Mouse (Mus musculus) midbrain, embryonic 14.5 days (tissue): Measurements from ENCODE around the gene Gpr83. TPM values are rescaled to one million over a fixed set of nuclear protein-coding genes. Genes with fewer than 3 reads are reported as not detected.
A peak's percentile ranks its signal among the peaks of the same experiment; 100 is the strongest.

Source experiments
- ATAC-seq: fragments of 200-750 bp; cut with Nextera tagmentation; 2 replicates; pipeline ENCODE4 v1.8.0; 2017; ENCODE audit warnings: moderate number of reproducible peaks, moderate library complexity; ENCODE audit not compliant: low FRiP score, low TSS enrichment
- DNase-seq: peaks from one replicate; pipeline ENCODE4 v3.0.0-alpha.2; 2015
- H3K27ac ChIP-seq: fragments of 300-500 bp; sonication (generic); replicated peaks from 2 replicates; pipeline ENCODE4 v1.5.1; 2014; ENCODE audit warnings: mild to moderate bottlenecking, low read depth, low read length, moderate library complexity
- H3K27me3 ChIP-seq: fragments of 300-500 bp; sonication (generic); 2 replicates; pipeline ENCODE4 v1.6.1; 2014; ENCODE audit warnings: low read length, control low read depth, mixed read lengths; ENCODE audit not compliant: control insufficient read depth, insufficient read depth
- H3K36me3 ChIP-seq: fragments of 300-500 bp; sonication (generic); 2 replicates; pipeline ENCODE4 v1.6.1; 2014; ENCODE audit warnings: low read length, control low read depth; ENCODE audit not compliant: control insufficient read depth, insufficient read depth
- H3K4me1 ChIP-seq: fragments of 300-500 bp; sonication (generic); 2 replicates; pipeline ENCODE4 v1.6.1; 2014; ENCODE audit warnings: mild to moderate bottlenecking, antibody characterized with exemption, low read length, control low read depth; ENCODE audit not compliant: control insufficient read depth, insufficient read depth
- H3K4me2 ChIP-seq: fragments of 300-500 bp; sonication (generic); 2 replicates; pipeline ENCODE4 v1.6.1; 2014; ENCODE audit warnings: mild to moderate bottlenecking, low read length, moderate library complexity
- H3K4me3 ChIP-seq: fragments of 300-500 bp; sonication (generic); replicated peaks from 2 replicates; pipeline ENCODE4 v1.5.1; 2014; ENCODE audit warnings: low read depth, low read length
- H3K9ac ChIP-seq: fragments of 300-500 bp; sonication (generic); replicated peaks from 2 replicates; pipeline ENCODE4 v1.6.1; 2014; ENCODE audit warnings: mild to moderate bottlenecking, low read length, moderate library complexity
- H3K9me3 ChIP-seq: fragments of 300-500 bp; sonication (generic); 2 replicates; pipeline ENCODE4 v1.6.1; 2016; ENCODE audit warnings: low read length, control low read depth, mixed read lengths; ENCODE audit not compliant: control insufficient read depth
- WGBS: fragments of 180-500 bp; shearing (Covaris S2); extraction: QIAGEN DNeasy Blood & Tissue Kit; methylation state at CpG from one replicate; pipeline ENCODE4 v1.1.7; 2014; 5-methylcytosine and 5-hydroxymethylcytosine counted together
- polyA plus RNA-seq: library from polyadenylated mRNA; unstranded; fragments of >200 nt; fragmentation: Nextera tagmentation; extraction: Ambion mirVana; gene quantifications from 2 replicates; pipeline ENCODE4 v1.2.1, GENCODE M21; 2014

Gene Gpr83
- polyA plus RNA-seq, 1 experiment from 2014 or later: 3.5 TPM

DNA sequence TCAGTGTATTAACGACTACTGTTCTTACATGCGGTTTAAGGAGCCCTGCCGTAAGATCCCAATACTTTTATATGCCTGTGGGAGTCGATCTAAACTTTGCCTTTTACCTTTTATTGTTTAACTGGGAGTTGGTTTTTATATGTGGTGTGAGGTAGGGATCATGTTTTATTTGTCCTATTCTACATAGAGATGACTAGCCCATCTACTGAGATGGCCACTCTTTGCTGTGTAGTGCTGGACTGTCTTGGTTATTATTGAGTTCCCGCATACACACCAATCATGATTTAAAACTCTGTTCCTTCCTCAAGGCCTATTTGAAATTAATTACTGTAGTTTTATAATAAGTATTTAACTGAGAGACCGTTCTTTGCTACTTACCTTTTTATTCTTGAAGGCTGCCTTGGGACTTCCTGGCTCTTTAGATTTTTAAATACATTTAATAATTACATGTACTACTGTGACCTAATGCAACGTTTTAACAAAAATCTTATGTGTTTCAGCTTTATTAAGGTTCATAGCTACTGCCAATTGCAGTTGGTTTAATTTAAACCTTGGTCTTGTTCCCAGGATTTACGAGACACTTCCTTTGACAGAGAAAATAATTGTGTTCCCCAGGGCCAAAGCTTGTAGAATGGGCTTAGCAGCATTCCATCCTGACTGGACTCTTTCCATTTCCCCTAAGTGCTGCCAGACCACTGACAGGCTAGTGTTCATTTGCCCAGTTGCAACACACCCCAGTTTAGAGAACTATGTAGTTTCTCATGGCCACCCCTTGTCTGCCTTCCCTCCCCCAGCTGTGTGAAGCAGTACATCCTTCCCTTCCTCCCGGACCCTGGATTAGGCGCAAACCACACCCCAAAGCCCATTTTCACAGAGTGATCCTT lies 17.9 kb upstream of the Gpr83 start:
- H3K4me3 ChIP-seq: no peak overlapping the region
- H3K27me3 ChIP-seq: no peaks in the 10 kb centered on the region
- no peaks in the 10 kb centered on the region for H3K9me3 ChIP-seq
- WGBS: 87% methylated on average over 10 of the region's 10 CpGs
- no peak for ATAC-seq
- H3K4me2 ChIP-seq: no peak overlapping the region
- no peaks in the 10 kb centered on the region for H3K36me3 ChIP-seq
- no peak overlapping the region for H3K27ac ChIP-seq
- H3K9ac ChIP-seq: no peak overlapping the region
- DNase-seq: peak; percentile 18
- no peaks in the 10 kb centered on the region for H3K4me1 ChIP-seq

DNA sequence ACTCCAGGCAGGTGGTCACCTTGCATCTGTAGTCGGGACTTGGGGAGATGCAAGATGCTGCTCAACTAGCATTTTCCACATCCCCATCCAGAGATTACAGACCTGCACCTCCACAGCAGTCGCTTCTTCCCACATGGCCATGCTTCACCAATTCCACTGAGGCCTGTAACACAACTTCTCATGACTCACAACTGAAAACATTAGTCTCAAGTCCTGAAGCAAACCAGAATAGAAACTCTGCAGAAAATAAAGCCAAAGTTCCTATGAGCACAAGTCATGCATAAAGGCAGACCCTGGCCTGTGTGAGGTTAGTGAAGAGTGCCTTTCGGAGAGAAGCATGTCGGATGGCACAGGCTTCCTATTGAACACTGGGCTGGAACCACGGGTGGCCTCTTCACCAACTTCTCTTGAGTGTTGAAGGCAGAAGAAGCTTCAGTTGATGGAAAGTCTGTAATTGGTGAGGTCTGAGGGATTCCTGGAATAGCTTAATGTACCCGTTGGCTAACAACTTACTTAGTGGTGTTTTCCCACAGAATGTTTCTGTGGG lies 16.6 kb upstream of the Gpr83 start:
- WGBS: 93% methylated on average over 6 of the region's 6 CpGs
- Histone ChIP-seq H3K36me3 (no peaks in the 10 kb centered on the region), H3K4me1 (no peaks in the 10 kb centered on the region), H3K27me3 (no peaks in the 10 kb centered on the region), H3K9me3 (no peaks in the 10 kb centered on the region), H3K9ac (no peak overlapping the region), H3K27ac (no peak overlapping the region), H3K4me3 (no peak overlapping the region), H3K4me2 (no peak overlapping the region)
- no peak for DNase-seq
- no peak for ATAC-seq

DNA sequence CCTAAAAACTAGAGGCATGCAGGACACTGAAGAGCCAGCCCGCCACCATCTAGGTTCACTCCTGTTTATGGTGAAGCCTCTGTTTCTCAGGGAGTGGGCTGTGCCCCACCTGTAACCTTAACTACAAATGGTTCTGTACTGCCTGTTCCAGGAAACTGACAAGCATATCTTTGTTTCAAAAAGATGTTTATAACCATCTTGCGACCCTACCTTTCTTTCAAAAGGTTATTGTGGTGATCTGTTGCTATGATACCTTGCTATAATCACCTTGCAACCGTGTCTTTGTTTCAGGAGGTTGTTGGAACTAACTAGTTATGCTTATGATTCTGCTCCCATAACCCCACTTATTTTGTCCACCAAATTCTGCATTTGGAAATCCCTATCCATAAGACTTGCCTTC lies 16.1 kb upstream of the Gpr83 start:
- Histone ChIP-seq H3K4me2 (no peak overlapping the region), H3K9ac (no peak overlapping the region), H3K27me3 (no peaks in the 10 kb centered on the region), H3K27ac (no peak overlapping the region), H3K4me3 (no peak overlapping the region), H3K4me1 (no peaks in the 10 kb centered on the region), H3K9me3 (no peaks in the 10 kb centered on the region), H3K36me3 (no peaks in the 10 kb centered on the region)
- 93% methylated on average over 3 of the region's 3 CpGs for WGBS
- DNase-seq (no peak), ATAC-seq (no peak)

DNA sequence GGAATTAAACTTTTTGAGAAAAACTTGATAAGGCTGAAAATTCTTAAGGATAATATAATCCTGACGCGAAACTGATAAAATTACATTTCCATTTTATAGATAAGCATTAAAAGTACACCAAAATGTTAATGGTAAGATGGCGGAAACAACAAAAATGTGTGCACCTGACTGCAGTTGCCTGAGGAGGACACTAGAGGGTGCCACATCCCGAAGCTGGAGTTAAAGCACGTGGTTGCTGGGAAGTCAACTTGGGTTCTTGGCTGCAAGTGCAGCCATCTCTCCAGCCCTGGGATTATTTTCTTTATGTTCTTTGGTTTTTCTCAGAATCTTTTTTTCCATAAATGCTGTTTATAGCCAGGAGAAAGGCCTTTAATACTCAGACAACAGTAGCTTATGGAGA lies 13.6 kb upstream of the Gpr83 start:
- 48% methylated on average over 5 of the region's 5 CpGs for WGBS
- H3K4me3 ChIP-seq: no peak overlapping the region
- H3K27me3 ChIP-seq: no peaks in the 10 kb centered on the region
- no peak overlapping the region for H3K4me2 ChIP-seq
- H3K27ac ChIP-seq: no peak overlapping the region
- ATAC-seq (no peak), DNase-seq (peak; percentile 21)
- H3K36me3 ChIP-seq: no peaks in the 10 kb centered on the region
- no peak overlapping the region for H3K9ac ChIP-seq
- no peaks in the 10 kb centered on the region for H3K4me1 ChIP-seq
- H3K9me3 ChIP-seq: no peaks in the 10 kb centered on the region

DNA sequence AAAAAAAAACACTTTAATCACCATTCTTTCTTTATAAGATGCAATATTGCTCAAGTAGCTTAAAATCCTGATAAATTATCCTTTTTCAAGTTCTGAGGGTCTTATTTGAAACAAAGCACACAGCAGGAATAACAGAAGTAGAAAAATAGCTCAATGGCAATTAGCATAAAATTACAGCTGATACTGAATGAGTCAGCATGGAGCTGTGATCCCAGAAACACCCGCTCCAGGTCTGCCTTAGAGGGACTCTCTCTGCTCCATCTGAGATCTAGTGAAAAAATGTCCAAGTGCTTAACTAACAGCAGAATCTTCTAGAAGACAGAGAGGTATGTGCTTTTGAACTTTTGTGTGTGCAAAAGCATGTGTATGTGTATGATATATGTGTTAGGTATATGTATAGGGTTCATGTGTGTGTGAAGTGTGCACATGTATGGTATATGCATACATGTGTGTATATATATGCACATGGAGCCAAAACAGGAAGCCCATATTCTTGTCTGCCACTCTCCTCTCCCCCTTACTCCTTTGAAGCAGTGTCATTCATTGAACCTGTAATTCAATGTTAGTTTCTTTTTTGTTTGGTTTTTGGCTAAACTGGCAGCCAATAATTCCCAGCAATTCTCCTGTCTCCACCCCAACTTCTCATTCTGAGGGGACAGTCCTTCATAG lies 11.6 kb upstream of the Gpr83 start:
- no peak overlapping the region for H3K4me2 ChIP-seq
- H3K4me1 ChIP-seq: no peaks in the 10 kb centered on the region
- H3K27ac ChIP-seq: no peak overlapping the region
- 82% methylated on average over 1 of the region's 1 CpGs for WGBS
- DNase-seq (no peak), ATAC-seq (no peak)
- H3K9me3 ChIP-seq: no peaks in the 10 kb centered on the region
- no peak overlapping the region for H3K4me3 ChIP-seq
- H3K27me3 ChIP-seq: no peaks in the 10 kb centered on the region
- H3K9ac ChIP-seq: no peak overlapping the region
- no peaks in the 10 kb centered on the region for H3K36me3 ChIP-seq

DNA sequence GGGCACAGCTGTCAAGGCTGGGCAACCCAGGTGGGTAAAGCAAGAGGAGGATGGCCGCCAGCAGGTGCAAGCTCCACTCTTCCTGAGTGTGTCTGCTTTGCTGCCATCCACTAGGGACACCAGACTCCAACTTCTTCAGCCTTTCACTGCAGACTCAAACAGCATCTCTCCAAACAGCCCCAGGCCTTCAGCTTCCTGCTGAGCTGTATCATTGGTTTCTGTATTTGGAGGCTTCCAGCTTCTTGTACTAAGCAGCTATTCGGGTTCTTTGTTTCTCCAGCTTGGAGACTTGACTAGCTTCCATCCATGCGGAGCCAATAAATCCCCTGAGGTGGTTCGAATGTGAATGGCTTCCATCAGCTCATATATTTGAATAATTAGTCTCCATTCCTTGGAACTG lies 5.4 kb upstream of the Gpr83 start:
- Histone ChIP-seq H3K27ac (no peak overlapping the region), H3K9ac (no peak overlapping the region), H3K4me2 (no peak overlapping the region), H3K4me1 (no peaks in the 10 kb centered on the region; the same call in 1 of the 2 replicates), H3K27me3 (peaks cover 9% of the 10 kb centered on the region; the same call in 1 of the 2 replicates), H3K9me3 (no peaks in the 10 kb centered on the region), H3K36me3 (no peaks in the 10 kb centered on the region), H3K4me3 (no peak overlapping the region)
- ATAC-seq: no peak
- WGBS: 48% methylated on average over 4 of the region's 4 CpGs
- DNase-seq: peak; percentile 19

DNA sequence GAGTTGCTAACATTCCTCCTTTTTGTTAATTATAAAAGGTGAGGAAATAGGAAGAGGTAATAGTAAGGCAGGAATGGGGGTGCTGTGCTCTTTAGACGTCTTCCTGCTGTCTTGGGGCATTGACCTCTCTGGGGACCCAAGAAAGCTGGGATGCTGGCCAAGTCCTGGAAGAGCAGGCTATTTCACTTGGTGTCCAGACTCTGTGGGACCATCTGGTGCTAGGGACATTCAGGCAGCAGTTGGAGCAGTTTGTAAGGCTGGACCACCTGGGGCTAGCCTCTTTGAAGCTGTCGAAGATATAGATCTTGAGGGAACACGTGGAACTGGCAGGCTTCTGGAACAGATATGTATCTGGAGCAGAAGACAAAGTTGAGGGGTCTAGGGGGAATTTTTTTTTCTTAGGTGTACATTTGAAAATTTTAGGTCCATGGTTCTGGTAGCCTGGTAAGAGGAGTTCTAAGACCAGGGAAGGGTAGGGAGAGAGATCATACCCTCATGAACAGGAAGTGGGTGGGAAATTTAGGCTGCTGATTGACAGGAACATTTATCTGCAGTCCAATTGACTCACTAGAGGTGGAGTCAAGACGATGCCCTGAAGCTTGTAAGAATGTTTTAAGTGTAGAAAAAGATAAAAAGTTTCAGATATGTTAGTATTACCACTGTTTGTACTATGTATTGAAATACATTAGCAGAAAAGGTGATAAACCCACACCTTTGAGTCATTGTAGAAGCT lies 2.9 kb upstream of the Gpr83 start:
- Histone ChIP-seq H3K36me3 (no peaks in the 10 kb centered on the region), H3K27ac (no peak overlapping the region), H3K27me3 (peaks cover 22% of the 10 kb centered on the region), H3K4me2 (no peak overlapping the region), H3K4me1 (no peaks in the 10 kb centered on the region; the same call in none of the 2 replicates), H3K9me3 (no peaks in the 10 kb centered on the region), H3K4me3 (no peak overlapping the region), H3K9ac (no peak overlapping the region)
- ATAC-seq: no peak
- 55% methylated on average over 4 of the region's 4 CpGs for WGBS
- DNase-seq: no peak

DNA sequence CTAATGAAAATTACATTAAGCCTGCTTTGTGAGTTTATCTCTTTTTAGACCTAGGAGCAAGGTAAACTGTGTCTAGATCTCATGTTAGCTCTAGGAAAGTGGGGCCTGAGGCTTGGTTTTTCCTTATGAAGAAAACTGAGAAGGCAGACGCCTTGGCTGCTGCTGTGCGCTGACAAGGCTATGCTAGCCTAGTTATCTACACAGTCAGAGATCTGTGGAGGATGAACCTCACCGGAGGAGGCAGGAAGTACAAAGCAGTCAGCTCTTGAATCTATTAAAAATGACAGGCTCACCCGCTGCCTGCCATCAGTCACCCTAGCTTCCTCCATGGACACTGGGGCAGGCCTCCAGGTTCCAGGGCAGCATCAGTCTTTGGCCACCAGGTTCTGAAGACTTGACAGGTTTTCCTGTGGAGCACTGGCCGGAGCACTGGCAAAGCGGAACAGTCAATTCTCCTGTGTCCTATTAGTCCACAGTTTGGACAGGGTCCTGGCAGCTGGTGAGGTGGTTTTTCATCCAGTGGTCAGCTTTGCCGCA lies 1.8 kb upstream of the Gpr83 start:
- 76% methylated on average over 7 of the region's 7 CpGs for WGBS

More for the DNA sequence above, 1.8 kb upstream of the Gpr83 start:
- Histone ChIP-seq H3K9me3 (no peaks in the 10 kb centered on the region), H3K27ac (no peak overlapping the region), H3K4me3 (no peak overlapping the region), H3K27me3 (peaks cover 22% of the 10 kb centered on the region), H3K36me3 (no peaks in the 10 kb centered on the region), H3K4me1 (no peaks in the 10 kb centered on the region; the same call in none of the 2 replicates), H3K9ac (no peak overlapping the region), H3K4me2 (no peak overlapping the region)
- ATAC-seq (no peak), DNase-seq (no peak)
